Mouse (Mus musculus) thymus, postnatal 36 days (tissue): ENCODE measurements around the gene Kcnj11.

Experiments used
- DNase-seq, 2 experiments: peaks; one replicate each; pipeline ENCODE4 v3.0.0; 2022; ENCODE audit warnings: mixed read lengths in 2 of 2

The Kcnj11 gene

DNA sequence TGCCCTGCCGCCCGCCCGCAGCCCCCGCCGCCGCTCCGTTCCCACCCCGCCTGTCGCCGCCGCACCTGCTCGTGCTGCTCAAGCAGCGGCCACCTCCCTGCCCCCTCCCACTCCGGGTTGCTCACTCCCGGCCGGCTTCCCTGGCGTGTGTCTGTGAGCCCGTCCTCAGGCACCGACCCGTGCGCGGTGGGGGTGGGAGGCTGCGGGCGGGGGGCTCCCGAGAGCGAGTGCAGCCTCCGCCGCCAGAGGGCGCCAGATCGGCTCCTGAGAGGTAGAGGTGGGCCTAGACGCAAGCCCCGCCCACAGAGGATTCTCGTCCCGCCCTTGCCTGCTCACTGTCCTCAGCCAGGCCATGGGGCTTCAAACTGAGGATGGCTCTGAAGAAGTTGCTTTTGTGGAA lies at the start of gene Kcnj11:
Kcnj11 (minus strand) TSS at position 202 of the 400 bp plus-strand sequence.
- peak; percentile 67 to 73 for DNase-seq

DNA sequence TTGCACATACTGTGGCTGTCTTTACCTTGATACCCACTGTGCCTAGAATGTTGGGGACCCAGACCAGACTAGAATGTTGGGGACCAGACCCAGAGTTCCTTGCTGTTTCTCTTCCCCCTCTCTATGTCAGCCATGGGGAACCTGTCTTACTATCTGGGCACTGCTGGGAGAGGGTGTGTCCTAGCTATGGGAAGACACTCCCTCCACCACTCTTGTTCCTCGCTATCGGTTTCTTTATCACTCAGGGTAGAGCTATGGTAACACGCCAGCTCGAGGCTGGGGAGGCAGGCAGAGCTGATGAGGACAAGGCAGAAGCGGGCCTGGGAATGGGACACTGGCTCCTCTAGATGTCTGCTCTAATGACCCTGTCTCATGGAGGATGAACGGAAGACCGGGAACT lies 46.9 kb upstream of the Kcnj11 start:
- DNase-seq, result no peak

GRCm38 (mm10) chr7:46146675-46147308 lies 46.2 kb upstream of the Kcnj11 start:
- no peak for DNase-seq

GRCm38 (mm10) chr7:46144061-46144460 lies 43.5 kb upstream of the Kcnj11 start:
- DNase-seq, result no peak

DNA sequence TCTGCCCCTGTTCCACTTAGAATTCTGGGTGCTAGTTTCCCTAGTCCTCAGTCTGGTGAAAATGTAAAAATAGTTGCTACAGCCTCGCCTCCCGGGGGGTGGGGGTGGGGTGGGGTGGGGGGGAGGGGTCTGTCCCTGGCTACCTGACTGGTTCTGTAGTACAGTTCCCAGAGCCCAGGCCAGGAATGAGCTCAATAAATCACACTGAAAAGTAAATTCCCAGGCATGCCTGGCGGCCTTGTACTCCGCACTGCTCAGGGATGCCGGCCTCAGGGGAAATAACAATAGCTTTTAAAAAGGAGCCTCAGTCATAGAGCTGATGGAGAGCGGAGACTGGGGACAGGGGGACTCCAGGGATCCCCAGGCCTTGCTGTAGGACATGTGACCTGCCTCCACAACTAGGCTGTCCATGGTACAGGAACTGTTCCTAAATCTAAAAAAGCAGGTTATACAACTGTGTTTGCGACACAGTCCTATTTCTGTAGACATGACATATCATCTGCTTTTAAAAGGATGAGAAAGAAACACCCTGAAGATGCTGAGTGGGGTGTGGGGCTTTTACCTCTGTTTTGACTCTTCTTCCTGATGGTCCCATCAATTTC lies 37.9 kb upstream of the Kcnj11 start:
- no peak for DNase-seq

DNA sequence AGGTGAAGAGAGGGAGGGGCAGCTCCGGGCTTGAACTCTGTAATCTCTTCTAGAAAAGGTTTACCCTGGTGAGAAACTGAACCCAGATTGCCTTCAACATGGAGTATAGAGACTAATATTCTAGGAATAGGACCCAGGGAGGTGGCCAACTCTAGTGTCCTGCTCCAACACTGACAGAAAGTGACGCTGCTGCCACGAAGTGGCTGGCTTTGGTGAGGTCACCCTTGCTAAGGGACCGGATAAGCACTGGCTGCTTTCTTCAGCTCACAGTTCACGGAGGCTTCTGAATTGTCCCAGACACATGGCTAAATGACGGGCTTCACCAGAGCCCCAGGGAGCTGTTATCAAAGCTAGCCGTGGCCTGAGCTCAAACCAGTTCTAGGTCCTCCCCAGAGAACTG lies 33.3 kb upstream of the Kcnj11 start:
- DNase-seq, result no peak

DNA sequence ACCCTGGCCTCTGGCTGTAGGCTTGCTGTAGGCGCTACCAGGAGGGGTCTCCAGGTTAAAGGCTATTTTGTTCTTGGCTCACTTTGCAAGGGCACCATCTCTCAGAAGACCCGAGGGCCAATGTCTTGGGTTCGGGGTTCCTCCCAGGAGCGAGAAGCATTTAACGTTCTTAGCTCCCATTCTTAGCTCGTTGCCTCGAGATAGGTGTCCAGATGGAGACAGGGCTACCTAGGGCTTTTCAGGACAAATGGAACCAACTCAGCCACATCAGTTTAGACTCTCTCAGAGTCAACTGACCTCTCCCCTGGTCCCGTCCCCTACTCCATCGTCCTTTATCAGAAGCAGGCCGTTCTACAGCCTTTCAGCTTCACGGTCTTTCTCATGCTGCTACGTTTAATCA lies 31.7 kb upstream of the Kcnj11 start:
- DNase-seq, result no peak

DNA sequence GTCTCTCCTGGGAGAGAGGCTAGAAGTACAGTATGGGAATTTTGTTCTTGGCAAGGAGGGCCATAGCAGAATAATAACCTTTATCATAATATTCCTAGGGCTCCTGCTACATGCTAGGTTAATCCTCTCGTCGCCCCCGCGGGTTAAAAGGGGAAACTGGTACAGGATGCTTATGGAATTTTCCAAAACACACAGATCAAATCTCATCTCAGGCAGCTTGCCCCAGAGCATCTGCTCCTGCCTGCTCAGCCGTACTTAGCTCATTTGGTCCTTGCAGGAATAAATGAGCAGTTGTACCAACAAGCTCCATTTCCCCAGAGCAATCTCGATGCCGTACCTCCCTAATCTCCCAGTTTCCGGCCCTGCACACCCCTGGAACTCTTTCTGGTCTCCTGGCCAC lies 31.2 kb upstream of the Kcnj11 start:
- no peak for DNase-seq

DNA sequence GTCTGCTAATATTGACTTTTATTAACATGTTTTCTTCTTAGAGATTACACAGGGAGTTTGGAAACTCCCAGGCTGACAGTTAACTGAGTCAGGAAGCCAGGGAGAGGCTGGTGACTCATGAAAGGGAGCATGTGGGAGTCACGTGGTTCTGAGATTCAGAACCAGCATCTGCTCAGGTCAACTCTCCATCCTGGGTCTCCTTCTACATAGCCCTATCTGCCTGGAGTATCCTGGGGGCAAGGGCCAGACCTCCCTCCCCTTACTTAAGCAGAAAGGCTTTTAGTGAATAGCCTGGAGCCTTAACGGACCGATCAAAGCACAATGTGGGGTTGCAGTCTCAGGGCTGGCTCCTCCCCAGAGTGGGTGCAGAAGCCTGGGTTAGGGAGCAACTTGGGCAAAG lies 30.7 kb upstream of the Kcnj11 start:
- DNase-seq, result no peak

DNA sequence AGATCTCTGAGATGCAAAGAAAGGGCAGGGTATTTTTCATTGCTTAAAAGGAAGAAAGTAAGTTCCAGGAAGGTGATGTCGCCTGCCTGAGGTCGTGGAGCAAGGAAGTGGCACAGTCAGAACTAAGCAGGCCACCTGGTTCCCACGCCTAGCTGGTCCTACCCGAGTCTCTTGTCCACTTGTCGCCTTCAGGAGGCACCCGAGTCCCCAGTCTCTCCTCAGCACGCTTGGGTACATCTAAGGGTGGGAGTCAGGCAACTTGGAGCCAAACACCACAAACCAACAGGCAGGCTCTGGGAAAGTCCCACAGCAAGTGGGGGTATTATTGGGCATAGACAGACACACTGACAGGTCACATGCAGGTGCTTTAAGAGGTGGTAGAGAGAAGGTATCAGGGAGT lies 30.2 kb upstream of the Kcnj11 start:
- no peak for DNase-seq

DNA sequence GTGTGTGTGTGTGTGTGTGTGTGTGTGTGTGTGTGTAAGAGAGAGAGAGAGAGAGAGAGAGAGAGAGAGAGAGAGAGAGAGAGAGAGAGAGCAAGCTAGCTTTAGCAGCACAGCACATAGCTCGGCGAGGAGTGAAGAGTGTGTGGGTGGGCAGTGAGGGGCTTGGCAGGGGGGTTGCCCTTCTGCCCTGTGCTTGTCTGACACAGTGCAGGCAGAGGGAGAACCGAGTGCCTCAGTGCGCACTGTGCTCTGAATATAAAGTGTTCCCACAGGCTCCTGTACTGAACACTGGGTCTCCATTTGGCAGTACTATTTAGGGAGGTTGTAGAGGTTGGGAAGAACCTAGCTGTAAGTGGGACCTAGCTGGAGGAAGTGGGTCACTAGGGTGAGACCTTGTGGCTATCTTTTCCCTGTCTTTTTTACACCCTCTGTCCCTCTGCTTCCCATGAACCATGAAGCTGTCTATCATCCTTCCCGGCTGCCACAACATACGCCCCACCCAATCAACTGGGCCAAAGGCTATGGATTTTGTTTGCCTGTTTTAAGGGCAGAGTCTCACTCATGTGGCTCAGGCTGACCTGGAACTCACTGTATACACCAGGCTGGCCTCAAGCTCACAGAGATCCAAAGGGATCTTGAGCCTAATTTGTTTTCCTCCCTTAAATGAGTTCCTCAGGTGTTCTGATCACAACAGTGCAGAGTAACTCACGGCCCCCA lies 29.1 kb upstream of the Kcnj11 start:
- DNase-seq, result no peak

- no peak for DNase-seq
Measured at GRCm38 (mm10) chr7:46128196-46128595, 27.6 kb upstream of the Kcnj11 start.

GRCm38 (mm10) chr7:46125340-46125739 lies 24.8 kb upstream of the Kcnj11 start:
- no peak for DNase-seq

GRCm38 (mm10) chr7:46124460-46124859 lies 23.9 kb upstream of the Kcnj11 start:
- no peak for DNase-seq

DNA sequence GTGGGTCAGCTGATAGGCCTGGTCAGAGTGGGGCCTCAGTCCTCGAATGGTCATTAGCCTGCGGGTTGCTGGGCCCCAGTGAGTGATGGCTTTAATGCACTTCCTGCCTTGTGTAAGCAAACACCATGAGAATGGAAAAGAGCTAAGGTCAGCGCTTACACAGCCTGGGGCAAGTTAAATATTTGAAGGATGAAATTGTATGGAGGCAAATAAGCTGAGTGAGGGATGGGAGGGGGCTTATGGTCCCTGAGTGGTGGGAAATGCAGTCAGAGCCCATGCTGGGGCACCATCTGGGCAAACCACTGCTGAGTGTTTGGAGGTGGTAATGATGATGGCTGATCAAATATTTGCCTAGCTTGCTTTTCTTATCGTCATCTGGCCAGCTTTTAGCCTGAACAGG lies 22.4 kb upstream of the Kcnj11 start:
- DNase-seq, result no peak

DNA sequence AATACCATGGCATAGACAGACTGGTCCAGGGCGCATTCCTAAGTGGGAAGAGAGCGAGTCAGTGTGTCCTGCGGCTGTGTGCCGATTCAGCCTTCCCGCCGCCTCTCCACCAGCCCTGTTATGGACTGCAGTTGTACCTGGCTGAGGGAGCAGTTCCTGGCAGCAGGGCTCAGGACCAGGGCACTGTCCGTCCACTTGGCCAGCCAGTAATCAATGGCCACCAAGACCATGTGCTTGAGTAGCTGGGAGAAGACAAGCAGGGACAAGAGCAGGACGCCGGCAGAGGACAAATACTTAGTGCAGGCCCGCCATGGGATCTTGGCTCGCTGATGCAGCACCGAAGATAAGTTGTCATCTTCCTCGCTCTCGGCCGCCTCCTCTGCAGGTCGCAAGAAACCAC lies 16.5 kb upstream of the Kcnj11 start:
- DNase-seq, result no peak

DNA sequence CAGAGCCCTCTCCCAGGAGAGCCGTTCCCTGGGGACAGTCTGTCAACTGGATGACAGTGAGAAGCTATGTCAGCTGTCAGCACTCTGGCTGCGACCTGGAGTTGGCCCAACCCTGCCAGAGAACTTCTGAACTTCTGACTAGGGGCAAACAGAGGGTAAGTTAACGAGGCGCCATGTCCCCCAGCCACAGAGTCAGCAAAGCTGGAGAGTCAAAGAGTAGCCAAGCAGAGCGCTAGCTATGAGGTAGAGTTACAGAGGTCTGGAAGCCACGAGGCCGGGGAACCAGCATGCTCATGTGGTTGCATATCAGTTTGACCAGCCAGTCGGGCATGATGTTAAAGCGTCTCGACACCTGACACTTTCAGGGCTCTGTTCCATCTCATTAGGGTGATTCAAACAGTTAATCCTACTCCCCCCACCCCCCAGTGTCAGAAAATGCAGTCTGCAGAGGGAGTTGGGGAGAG lies 15.6 kb upstream of the Kcnj11 start:
- no peak for DNase-seq

DNA sequence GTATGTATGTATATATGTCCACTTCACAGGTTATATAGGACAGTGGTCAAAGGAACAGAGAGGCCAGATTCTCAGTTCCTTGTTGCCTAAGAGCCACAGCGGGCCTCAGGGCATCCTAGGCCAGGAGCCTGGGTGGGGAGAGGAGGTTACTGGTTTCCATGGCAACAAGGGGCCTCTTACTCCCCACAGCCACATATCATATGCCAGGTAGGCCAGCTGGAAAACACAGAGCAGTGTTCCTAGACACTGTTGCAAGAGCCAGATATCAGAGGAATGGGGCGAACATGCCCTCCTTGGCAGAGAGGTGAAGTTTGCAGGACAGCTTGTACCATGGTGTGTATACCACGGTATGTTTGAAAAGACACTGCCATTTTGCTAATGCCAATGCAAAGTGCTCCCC lies 12.9 kb upstream of the Kcnj11 start:
- DNase-seq, result no peak

- DNase-seq, result no peak
Measured at GRCm38 (mm10) chr7:46111938-46112337, 11.4 kb upstream of the Kcnj11 start.

GRCm38 (mm10) chr7:46111212-46111817 lies 10.8 kb upstream of the Kcnj11 start:
- DNase-seq, result no peak

DNA sequence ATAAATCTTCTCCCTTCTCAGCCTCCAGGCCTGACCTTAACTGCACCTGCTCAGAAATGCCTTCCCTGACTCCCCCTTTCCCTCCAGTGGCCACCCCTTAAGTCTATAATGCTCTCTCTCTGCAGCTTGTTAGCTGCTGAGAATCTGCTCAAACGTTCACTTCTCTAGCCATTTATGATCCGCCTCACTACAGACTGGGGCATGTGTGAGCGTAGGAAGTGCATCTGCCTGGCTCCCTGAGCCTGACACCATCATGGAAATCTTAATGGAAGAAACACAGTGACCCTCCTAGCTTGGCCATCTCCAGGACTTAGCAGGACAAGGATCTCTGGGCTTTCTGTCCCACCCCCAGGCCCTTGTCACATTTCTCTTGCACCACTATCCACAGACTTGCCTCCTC lies 9.5 kb upstream of the Kcnj11 start:
- no peak for DNase-seq

- no peak for DNase-seq
Measured at GRCm38 (mm10) chr7:46105484-46105883, 4.9 kb upstream of the Kcnj11 start.

- no peak for DNase-seq
Measured at GRCm38 (mm10) chr7:46104256-46104915, 3.8 kb upstream of the Kcnj11 start.
